Mouse (Mus musculus): Measurements from ENCODE around the gene 4933400A11Rik. TPM values are rescaled to one million over a fixed set of nuclear protein-coding genes. Genes with fewer than 3 reads are reported as not detected.
A peak's percentile ranks its signal among the peaks of the same experiment; 100 is the strongest.

The 4933400A11Rik gene
- polyA plus RNA-seq, 1 experiment: not detected

DNA sequence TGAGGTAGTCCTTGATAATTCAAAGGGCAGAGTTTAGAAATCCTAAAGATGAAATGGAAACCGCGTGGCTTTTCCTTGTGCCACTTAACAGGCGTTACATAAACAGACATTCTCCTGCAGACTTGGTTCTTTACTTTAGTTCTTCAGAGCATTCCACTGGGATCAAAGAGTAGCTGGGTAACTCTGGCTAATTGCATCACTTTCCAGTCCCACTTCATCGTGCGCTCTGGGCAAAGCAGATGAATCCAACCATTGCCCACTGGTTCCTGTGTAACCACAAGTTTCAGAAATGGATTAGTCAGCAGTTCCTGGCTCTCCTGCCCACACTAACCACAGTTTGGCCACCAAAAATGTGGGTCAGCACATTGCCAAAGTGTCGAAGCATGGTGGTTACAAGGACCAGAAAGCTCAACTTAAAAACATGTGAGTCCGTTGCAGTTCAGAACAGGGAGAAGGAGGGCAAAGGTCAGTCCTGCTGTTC lies 15.4 kb upstream of the 4933400A11Rik start:
- TF ChIP-seq CTCF (IDR thresholded peaks at IDR 0.05; ENCODE audit: borderline replicate concordance, extremely low read depth, insufficient read depth, insufficient read length): no peak
- TF ChIP-seq POLR2A (IDR thresholded peaks at IDR 0.05; ENCODE audit: borderline replicate concordance, extremely low read depth, insufficient read depth, insufficient read length, poor library complexity, severe bottlenecking): no peak
- no peak for DNase-seq (ENCODE audit: low read depth)

DNA sequence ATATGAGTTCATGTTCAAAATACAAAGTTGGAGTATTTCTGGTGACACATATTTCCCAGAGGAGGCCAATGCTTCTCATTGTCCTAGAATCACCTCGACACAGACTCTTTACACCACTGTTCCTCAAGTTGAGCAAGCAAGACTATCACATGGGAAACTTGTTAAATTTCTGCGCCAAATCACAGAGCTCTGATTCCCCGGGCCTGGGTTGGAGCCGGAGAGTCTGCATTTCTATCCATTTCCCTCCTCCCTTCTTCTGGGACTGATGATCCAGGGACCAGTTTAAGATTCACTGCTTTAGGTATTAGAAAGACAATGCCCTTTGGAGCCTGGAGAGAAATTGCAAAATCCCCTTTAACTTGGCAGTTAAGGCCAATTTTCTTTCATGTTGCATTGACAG lies 15.0 kb upstream of the 4933400A11Rik start:
- TF ChIP-seq CTCF (IDR thresholded peaks at IDR 0.05; ENCODE audit: borderline replicate concordance, extremely low read depth, insufficient read depth, insufficient read length) (no peak), POLR2A (IDR thresholded peaks at IDR 0.05; ENCODE audit: borderline replicate concordance, extremely low read depth, insufficient read depth, insufficient read length, poor library complexity, severe bottlenecking) (no peak)
- DNase-seq (ENCODE audit: low read depth): no peak

DNA sequence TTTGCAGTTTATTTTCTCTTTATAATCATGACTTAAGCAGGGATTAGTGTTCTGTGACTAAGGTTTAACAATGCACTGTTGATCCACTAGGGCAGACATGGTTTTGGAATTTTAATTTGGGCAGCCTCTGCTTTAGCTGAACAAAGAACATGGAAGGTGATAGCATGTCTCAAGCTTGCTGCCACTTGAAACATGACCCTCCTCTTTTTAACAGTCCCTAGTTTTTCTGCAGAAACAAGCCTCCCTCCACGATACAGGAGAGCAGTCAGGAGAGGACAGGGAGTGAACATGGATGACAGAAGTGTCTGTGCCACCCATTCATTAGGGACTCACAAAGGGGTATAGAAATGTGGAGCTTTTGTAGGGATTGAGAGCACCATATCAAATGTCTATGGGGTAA lies 13.4 kb upstream of the 4933400A11Rik start:
- peak; percentile 54 for DNase-seq (ENCODE audit: low read depth)
- TF ChIP-seq CTCF (IDR thresholded peaks at IDR 0.05; ENCODE audit: borderline replicate concordance, extremely low read depth, insufficient read depth, insufficient read length) (no peak), POLR2A (IDR thresholded peaks at IDR 0.05; ENCODE audit: borderline replicate concordance, extremely low read depth, insufficient read depth, insufficient read length, poor library complexity, severe bottlenecking) (no peak)

DNA sequence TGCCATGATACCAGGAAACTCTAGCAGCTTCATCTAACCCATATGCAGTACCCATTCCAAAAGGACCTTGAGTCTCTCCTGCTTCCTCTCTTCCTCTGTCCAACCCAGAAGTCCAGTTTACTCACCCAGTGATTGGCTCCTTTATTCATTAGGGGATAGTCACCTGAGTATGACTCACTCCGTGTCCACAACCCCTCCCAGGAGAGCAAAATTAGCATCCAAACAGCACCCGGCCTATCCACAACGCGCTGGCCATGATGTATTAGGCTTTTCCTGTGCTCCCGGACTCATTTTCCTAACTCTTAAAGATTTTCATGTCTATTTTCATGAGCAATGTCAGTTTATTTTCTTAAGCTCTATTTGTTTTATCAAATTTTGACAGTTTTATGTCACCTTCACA lies 10.3 kb upstream of the 4933400A11Rik start:
- no peak for DNase-seq (ENCODE audit: low read depth)
- TF ChIP-seq CTCF (IDR thresholded peaks at IDR 0.05; ENCODE audit: borderline replicate concordance, extremely low read depth, insufficient read depth, insufficient read length): no peak
- TF ChIP-seq POLR2A (IDR thresholded peaks at IDR 0.05; ENCODE audit: borderline replicate concordance, extremely low read depth, insufficient read depth, insufficient read length, poor library complexity, severe bottlenecking): no peak

GRCm38 (mm10) chrX:169758001-169758400 lies 21.4 kb downstream of the 4933400A11Rik start:
- TF ChIP-seq CTCF (IDR thresholded peaks at IDR 0.05; ENCODE audit: borderline replicate concordance, extremely low read depth, insufficient read depth, insufficient read length) (no peak), POLR2A (IDR thresholded peaks at IDR 0.05; ENCODE audit: borderline replicate concordance, extremely low read depth, insufficient read depth, insufficient read length, poor library complexity, severe bottlenecking) (no peak)
- no peak for DNase-seq (ENCODE audit: low read depth)

DNA sequence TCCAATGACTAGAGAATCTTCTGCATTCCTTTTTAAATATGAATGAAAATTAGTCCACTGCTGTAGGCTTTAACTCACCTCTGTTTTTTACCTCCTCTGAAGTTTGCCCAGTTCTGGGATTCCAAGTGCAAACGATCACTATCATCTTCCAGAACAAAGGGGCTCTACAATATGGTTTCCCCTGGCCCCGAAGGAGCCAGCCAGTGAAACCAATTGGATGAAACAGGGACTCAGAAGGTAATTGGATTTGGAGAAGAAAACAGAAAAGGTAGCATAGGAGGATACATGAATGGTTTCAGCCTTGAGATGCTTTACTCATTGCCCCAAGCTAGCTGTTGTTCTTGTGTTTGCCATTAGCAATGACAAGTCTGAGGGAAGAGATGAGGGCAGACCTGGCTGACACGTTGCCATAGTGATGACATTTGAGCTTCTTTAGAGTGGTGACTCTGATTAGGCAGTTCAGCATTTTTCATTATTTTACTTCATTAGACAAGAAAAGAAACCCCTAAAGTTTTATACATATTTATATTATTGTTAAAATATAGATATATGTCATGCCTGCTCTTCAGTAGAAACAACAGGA lies 44.0 kb downstream of the 4933400A11Rik start:
- TF ChIP-seq POLR2A (IDR thresholded peaks at IDR 0.05; ENCODE audit: borderline replicate concordance, extremely low read depth, insufficient read depth, insufficient read length, poor library complexity, severe bottlenecking) (no peak), CTCF (IDR thresholded peaks at IDR 0.05; ENCODE audit: borderline replicate concordance, extremely low read depth, insufficient read depth, insufficient read length) (no peak)
- peak; percentile 53 for DNase-seq (ENCODE audit: low read depth)

Other genes with a start within 250 kb of the 4933400A11Rik start
- gene Mid1, start 94.4 kb downstream of the 4933400A11Rik start, polyA plus RNA-seq (2012; rRNA removed): 13.5 and 23.5 TPM in 2 replicates
- 476 and 1,536 TPM in 2 replicates for gene Gm21887, start 230.0 kb upstream of the 4933400A11Rik start, polyA plus RNA-seq (2012; rRNA removed)